Mouse (Mus musculus): ENCODE measurements around the gene Grin2a.

- TF ChIP-seq TAL1 (IDR thresholded peaks at IDR 0.05; ENCODE audit: low read length) (no peak), GATA1 (IDR thresholded peaks at IDR 0.05; ENCODE audit: low read length) (no peak)
These were observed 14.4 kb upstream of the Grin2a start for GRCm38 (mm10) chr16:10009743-10010142.
